Mouse (Mus musculus) embryonic facial prominence, embryonic 14.5 days (tissue): ENCODE data around the gene Ythdf2. TPM values are rescaled to one million over a fixed set of nuclear protein-coding genes. Genes with fewer than 3 reads are reported as not detected.

Experiments used
- microRNA-seq: library from miRNA; unstranded; fragments of <30 nt; microRNA quantifications from one replicate; pipeline ENCODE4, GENCODE M21; 2016; ENCODE audit warnings: borderline number of aligned reads
- polyA plus RNA-seq: library from polyadenylated mRNA; unstranded; fragments of >200 nt; fragmentation: Nextera tagmentation; extraction: Ambion mirVana; gene quantifications from 2 replicates; pipeline ENCODE4 v1.2.1, GENCODE M21; 2014

Gene Ythdf2
- polyA plus RNA-seq, 1 experiment from 2014 or later, result 98.5 TPM

Small RNAs within 50 kb of the gene (microRNA-seq; reads per million reads assigned to microRNA genes)
- not detected for gene Gm22033

Other genes starting within 250 kb of the Ythdf2 start
- 0.07 and 0.14 TPM in 2 replicates for gene Gm10300, start 137.6 kb downstream of the Ythdf2 start, polyA plus RNA-seq
- 64.9 and 65.1 TPM in 2 replicates for gene Epb41, start 137.0 kb downstream of the Ythdf2 start, polyA plus RNA-seq
- 0.19 and 0.26 TPM in 2 replicates for gene Oprd1, start 67.8 kb downstream of the Ythdf2 start, polyA plus RNA-seq
- gene Gmeb1, start 49.3 kb upstream of the Ythdf2 start, polyA plus RNA-seq, result 24.7 and 28.7 TPM in 2 replicates
- gene Taf12, start 62.1 kb upstream of the Ythdf2 start, polyA plus RNA-seq, result 43.4 and 48.8 TPM in 2 replicates
- gene Rab42, start 91.1 kb upstream of the Ythdf2 start, polyA plus RNA-seq, result 1.8 and 2.3 TPM in 2 replicates
- 62.3 and 69.9 TPM in 2 replicates for gene Trnau1ap, start 117.2 kb upstream of the Ythdf2 start, polyA plus RNA-seq
- gene Rcc1, start 141.3 kb upstream of the Ythdf2 start, polyA plus RNA-seq, result 40.4 and 46.6 TPM in 2 replicates
- gene Phactr4, start 210.2 kb upstream of the Ythdf2 start, polyA plus RNA-seq, result 18.2 and 18.6 TPM in 2 replicates